Mouse (Mus musculus) lung, embryonic 16.5 days (tissue): ENCODE measurements at regions not wholly inside any gene's neighbourhood (a gene's known extent, or its start where the extent isn't known, plus 50 kb on each side); places are given as distances from the start of the nearest gene placed in this dataset.

ENCODE experiments used
- ATAC-seq: fragments of 200-750 bp; cut with Nextera tagmentation; 2 replicates; pipeline ENCODE4 v1.8.0; 2017; ENCODE audit warnings: low read depth, mild to moderate bottlenecking, moderate library complexity
- H3K27ac ChIP-seq: fragments of 300-500 bp; sonication (generic); 2 replicates; pipeline ENCODE4 v1.5.1; 2014; ENCODE audit warnings: mild to moderate bottlenecking, control low read depth, low read length
- H3K27me3 ChIP-seq: fragments of 300-500 bp; sonication (generic); 2 replicates; pipeline ENCODE4 v1.6.1; 2014; ENCODE audit warnings: low read depth, low read length, mixed read lengths; ENCODE audit not compliant: control insufficient read depth, insufficient read depth
- H3K36me3 ChIP-seq: fragments of 300-500 bp; sonication (generic); 2 replicates; pipeline ENCODE4 v1.6.1; 2014; ENCODE audit warnings: low read length; ENCODE audit not compliant: control insufficient read depth, insufficient read depth
- H3K4me1 ChIP-seq: fragments of 300-500 bp; sonication (generic); replicated peaks from 2 replicates; pipeline ENCODE4 v1.6.1; 2014; ENCODE audit warnings: low read length, mixed read lengths; ENCODE audit not compliant: control insufficient read depth, insufficient read depth
- H3K4me2 ChIP-seq: fragments of 300-500 bp; sonication (generic); 2 replicates; pipeline ENCODE4 v1.6.1; 2014; ENCODE audit warnings: low read depth, low read length, control low read depth
- H3K4me3 ChIP-seq: fragments of 300-500 bp; sonication (generic); 2 replicates; pipeline ENCODE4 v1.5.1; 2014; ENCODE audit warnings: mild to moderate bottlenecking, low read length, control low read depth
- H3K9ac ChIP-seq: fragments of 300-500 bp; sonication (generic); 2 replicates; pipeline ENCODE4 v1.6.1; 2014; ENCODE audit warnings: low read length, control low read depth
- H3K9me3 ChIP-seq: fragments of 300-500 bp; sonication (generic); 2 replicates; pipeline ENCODE4 v1.6.1; 2016; ENCODE audit warnings: low read length; ENCODE audit not compliant: control insufficient read depth
- WGBS: fragments of 180-500 bp; shearing (Covaris S2); extraction: QIAGEN DNeasy Blood & Tissue Kit; methylation state at CpG from one replicate; pipeline ENCODE4 v1.1.7; 2014; 5-methylcytosine and 5-hydroxymethylcytosine counted together

- H3K36me3 ChIP-seq: no peaks in the 10 kb centered on the region
- H3K27me3 ChIP-seq: no peaks in the 10 kb centered on the region
- no peak overlapping the region for H3K4me3 ChIP-seq
- H3K4me2 ChIP-seq: no peak overlapping the region
- no peak overlapping the region for H3K27ac ChIP-seq
- no peaks in the 10 kb centered on the region for H3K4me1 ChIP-seq
- H3K9ac ChIP-seq: no peak overlapping the region
- ATAC-seq: no peak
- WGBS: 68% methylated on average over 7 of the region's 7 CpGs
- no peaks in the 10 kb centered on the region for H3K9me3 ChIP-seq
Measured at GRCm38 (mm10) chr14:61941682-61942081, 334.4 kb downstream of the Kcnrg start.

GRCm38 (mm10) chr14:61945659-61946058 lies 338.4 kb downstream of the Kcnrg start:
- no peak overlapping the region for H3K4me2 ChIP-seq
- no peaks in the 10 kb centered on the region for H3K27me3 ChIP-seq
- H3K9me3 ChIP-seq: no peaks in the 10 kb centered on the region
- peaks cover 13% of the 10 kb centered on the region; the same call in 1 of the 2 replicates for H3K4me1 ChIP-seq
- peak; percentile 38; the same call in 1 of the 2 replicates for ATAC-seq
- no peak overlapping the region for H3K4me3 ChIP-seq
- H3K36me3 ChIP-seq: no peaks in the 10 kb centered on the region
- no peak overlapping the region for H3K9ac ChIP-seq
- 34% methylated on average over 4 of the region's 5 CpGs for WGBS
- no peak overlapping the region for H3K27ac ChIP-seq

- Histone ChIP-seq H3K4me1 (peaks cover 13% of the 10 kb centered on the region; the same call in 1 of the 2 replicates), H3K9ac (no peak overlapping the region), H3K36me3 (no peaks in the 10 kb centered on the region), H3K4me3 (no peak overlapping the region), H3K27me3 (no peaks in the 10 kb centered on the region), H3K4me2 (no peak overlapping the region), H3K27ac (peak overlapping the region; percentile 29), H3K9me3 (no peaks in the 10 kb centered on the region)
- 42% methylated on average over 6 of the region's 6 CpGs for WGBS
- ATAC-seq: peak; percentile 16; the same call in 1 of the 2 replicates
Measured at GRCm38 (mm10) chr14:61949446-61949845, 342.2 kb downstream of the Kcnrg start.

- H3K9ac ChIP-seq: no peak overlapping the region
- no peaks in the 10 kb centered on the region for H3K9me3 ChIP-seq
- no peak overlapping the region for H3K4me3 ChIP-seq
- H3K4me1 ChIP-seq: peaks cover 13% of the 10 kb centered on the region; the same call in 1 of the 2 replicates
- H3K36me3 ChIP-seq: no peaks in the 10 kb centered on the region
- H3K27ac ChIP-seq: peak overlapping the region; percentile 29; the same call in 1 of the 2 replicates
- no peak overlapping the region for H3K4me2 ChIP-seq
- WGBS: 22% methylated on average over 3 of the region's 3 CpGs
- ATAC-seq: peak; percentile 24; the same call in 1 of the 2 replicates
- no peaks in the 10 kb centered on the region for H3K27me3 ChIP-seq
Measured at GRCm38 (mm10) chr14:61950004-61950403, 342.4 kb upstream of the Rnaseh2b start.

GRCm38 (mm10) chr14:61953029-61953428 lies 339.4 kb upstream of the Rnaseh2b start:
- no peak overlapping the region for H3K4me3 ChIP-seq
- no peaks in the 10 kb centered on the region for H3K36me3 ChIP-seq
- ATAC-seq: no peak
- H3K9ac ChIP-seq: no peak overlapping the region
- H3K27me3 ChIP-seq: no peaks in the 10 kb centered on the region
- peaks cover 13% of the 10 kb centered on the region; the same call in 1 of the 2 replicates for H3K4me1 ChIP-seq
- no peak overlapping the region for H3K4me2 ChIP-seq
- 83% methylated on average over 4 of the region's 4 CpGs for WGBS
- no peak overlapping the region for H3K27ac ChIP-seq
- no peaks in the 10 kb centered on the region for H3K9me3 ChIP-seq

GRCm38 (mm10) chr14:61955416-61955815 lies 337.0 kb upstream of the Rnaseh2b start:
- no peaks in the 10 kb centered on the region for H3K36me3 ChIP-seq

GRCm38 (mm10) chr14:61960243-61960957 lies 332.0 kb upstream of the Rnaseh2b start:
- WGBS: 66% methylated on average over 4 of the region's 4 CpGs
- no peak overlapping the region for H3K4me3 ChIP-seq
- H3K27ac ChIP-seq: no peak overlapping the region
- no peak for ATAC-seq
- H3K9ac ChIP-seq: no peak overlapping the region
- H3K27me3 ChIP-seq: no peaks in the 10 kb centered on the region
- no peaks in the 10 kb centered on the region for H3K9me3 ChIP-seq
- 0 out of 2 replicates have a peak, but pooled peaks cover 2% of the 10 kb centered on the region for H3K4me1 ChIP-seq
- no peak overlapping the region for H3K4me2 ChIP-seq
- H3K36me3 ChIP-seq: no peaks in the 10 kb centered on the region

More at GRCm38 (mm10) chr14:61955416-61955815, 337.0 kb upstream of the Rnaseh2b start:
- H3K9me3 ChIP-seq: no peaks in the 10 kb centered on the region
- no peak overlapping the region for H3K9ac ChIP-seq
- H3K4me1 ChIP-seq: 0 out of 2 replicates have a peak, but pooled peaks cover 4% of the 10 kb centered on the region
- H3K4me3 ChIP-seq: no peak overlapping the region
- no peaks in the 10 kb centered on the region for H3K27me3 ChIP-seq
- H3K4me2 ChIP-seq: no peak overlapping the region
- no peak for ATAC-seq
- no peak overlapping the region for H3K27ac ChIP-seq

GRCm38 (mm10) chr14:61968467-61968866 lies 323.9 kb upstream of the Rnaseh2b start:
- Histone ChIP-seq H3K27me3 (no peaks in the 10 kb centered on the region), H3K36me3 (no peaks in the 10 kb centered on the region), H3K4me3 (no peak overlapping the region), H3K9ac (no peak overlapping the region), H3K9me3 (no peaks in the 10 kb centered on the region), H3K4me2 (no peak overlapping the region), H3K4me1 (no peaks in the 10 kb centered on the region), H3K27ac (no peak overlapping the region)
- WGBS: 84% methylated on average over 1 of the region's 1 CpGs
- no peak for ATAC-seq

GRCm38 (mm10) chr14:61968957-61969535 lies 323.3 kb upstream of the Rnaseh2b start:
- ATAC-seq: no peak
- Histone ChIP-seq H3K4me3 (no peak overlapping the region), H3K36me3 (no peaks in the 10 kb centered on the region), H3K9me3 (no peaks in the 10 kb centered on the region), H3K27ac (no peak overlapping the region), H3K9ac (no peak overlapping the region), H3K4me1 (no peaks in the 10 kb centered on the region), H3K27me3 (no peaks in the 10 kb centered on the region), H3K4me2 (no peak overlapping the region)
- 72% methylated on average over 5 of the region's 5 CpGs for WGBS
